Mouse (Mus musculus) hindbrain, embryonic 10.5 days (tissue): ENCODE measurements around the gene Gm49339. TPM values are rescaled to one million over a fixed set of nuclear protein-coding genes. Genes with fewer than 3 reads are reported as not detected.
"Not testable (repeated sequence)": the region's sequence is repeated elsewhere in the genome, so short reads cannot be mapped to it uniquely, and the experiment has no call there.

Experiments
- DNase-seq: peaks from one replicate; pipeline ENCODE4 v3.0.0-alpha.2; 2017; ENCODE audit warnings: low spot score
- H3K27ac ChIP-seq: fragments of 300-500 bp; sonication (generic); 2 replicates; pipeline ENCODE4 v1.5.1; 2016; ENCODE audit warnings: mild to moderate bottlenecking, moderate library complexity
- H3K27me3 ChIP-seq: fragments of 300-500 bp; sonication (generic); 2 replicates; pipeline ENCODE4 v1.6.1; 2016; ENCODE audit warnings: mild to moderate bottlenecking; ENCODE audit not compliant: poor library complexity, insufficient read depth, severe bottlenecking
- H3K36me3 ChIP-seq: fragments of 300-500 bp; sonication (generic); 2 replicates; pipeline ENCODE4 v1.6.1; 2016; ENCODE audit warnings: mild to moderate bottlenecking, moderate library complexity
- H3K4me1 ChIP-seq: fragments of 300-500 bp; sonication (generic); replicated peaks from 2 replicates; pipeline ENCODE4 v1.6.1; 2016; ENCODE audit warnings: mild to moderate bottlenecking
- H3K4me3 ChIP-seq: fragments of 300-500 bp; sonication (generic); 2 replicates; pipeline ENCODE4 v1.5.1; 2016; ENCODE audit warnings: mild to moderate bottlenecking, moderate library complexity
- H3K9me3 ChIP-seq: fragments of 300-500 bp; sonication (generic); 2 replicates; pipeline ENCODE4 v1.6.1; 2016; ENCODE audit warnings: mild to moderate bottlenecking, moderate library complexity
- WGBS: fragments of 180-500 bp; shearing (Covaris S2); methylation state at CpG from one replicate; pipeline ENCODE4 v1.1.7; 2016; 5-methylcytosine and 5-hydroxymethylcytosine counted together
- polyA plus RNA-seq: library from polyadenylated mRNA; unstranded; fragments of >200 nt; fragmentation: Nextera tagmentation; extraction: Ambion mirVana; gene quantifications from 2 replicates; pipeline ENCODE4 v1.2.1, GENCODE M21; 2016

Gene Gm49339
- not detected in 2 replicates for polyA plus RNA-seq

DNA sequence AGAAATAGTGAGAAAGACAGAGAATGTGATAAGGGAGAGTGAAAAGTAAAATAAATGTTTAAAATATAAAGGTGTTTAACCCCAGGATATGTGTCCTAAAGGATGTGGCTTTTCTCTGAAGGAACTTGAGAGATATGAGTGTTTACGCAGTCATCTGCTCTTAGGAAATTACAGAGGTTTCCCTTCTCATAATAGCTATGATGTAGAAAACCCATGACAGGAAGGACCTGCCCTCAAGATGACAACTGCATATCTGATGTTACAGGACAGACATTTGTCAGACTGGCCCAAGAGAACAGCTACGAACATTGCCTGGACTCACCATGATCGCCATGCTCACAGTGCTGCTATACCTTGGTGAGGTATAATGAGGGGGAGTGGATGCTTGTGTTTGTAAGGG lies at the start of gene Gm49339, which contains the start of gene Lilr4b:
Gm49339 (plus strand) TSS at position 216 of the 400 bp plus-strand sequence.
Lilr4b (plus strand) TSS at position 236 of the 400 bp plus-strand sequence.
- H3K27me3 ChIP-seq, H3K36me3 ChIP-seq, H3K4me3 ChIP-seq, DNase-seq, H3K4me1 ChIP-seq, H3K9me3 ChIP-seq, H3K27ac ChIP-seq: not testable (repeated sequence)
- 94% methylated on average over 1 of the region's 3 CpGs for WGBS

DNA sequence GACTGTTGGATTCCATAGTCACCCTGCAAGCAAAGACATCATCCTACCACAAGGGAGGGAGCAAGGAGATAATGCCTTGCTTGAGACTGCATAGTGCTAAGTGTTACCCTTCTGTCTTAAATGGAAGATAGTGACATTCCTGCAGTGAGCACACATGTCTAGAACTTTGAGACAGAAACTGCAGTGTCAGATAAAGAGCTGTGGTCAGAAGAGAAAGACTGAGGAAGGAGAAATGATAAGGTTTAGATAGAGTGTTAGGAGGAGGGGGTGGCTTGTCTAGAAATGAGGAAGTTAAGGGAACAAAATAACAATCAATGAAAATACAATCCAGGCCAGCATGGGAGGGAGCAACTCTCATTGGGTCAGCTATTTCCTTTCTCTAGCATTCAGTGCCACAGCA lies 47.5 kb upstream of the Gm49339 start:
- no peak for DNase-seq
- H3K4me3 ChIP-seq = no peak overlapping the region

DNA sequence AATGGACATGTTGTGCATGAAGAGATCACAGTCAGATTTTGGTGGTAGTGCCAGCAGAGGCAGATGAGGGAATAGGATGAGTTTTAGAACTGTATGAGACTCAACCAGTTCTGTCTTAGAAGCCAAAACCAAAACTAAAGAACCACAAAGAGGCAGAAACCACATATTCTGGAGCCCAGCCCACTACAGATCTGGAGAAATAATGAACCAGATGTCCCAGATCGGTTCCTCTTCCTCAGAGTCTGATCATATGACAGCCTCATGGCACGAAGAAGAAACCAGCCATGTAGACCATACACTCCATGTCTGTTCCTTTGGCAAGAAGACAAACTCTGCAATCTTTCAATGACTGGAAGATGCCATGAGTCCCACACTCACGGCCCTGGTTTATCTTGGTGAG lies 44.7 kb upstream of the Gm49339 start:
- Histone ChIP-seq H3K4me1 (no peaks in the 10 kb centered on the region), H3K4me3 (no peak overlapping the region), H3K9me3 (0 out of 2 replicates have a peak, but pooled peaks cover 2% of the 10 kb centered on the region), H3K27ac (no peak overlapping the region), H3K36me3 (no peaks in the 10 kb centered on the region), H3K27me3 (no peaks in the 10 kb centered on the region)
- WGBS = 85% methylated on average over 3 of the region's 3 CpGs
- DNase-seq = no peak

More for the DNA sequence above, 47.5 kb upstream of the Gm49339 start:
- Histone ChIP-seq H3K27ac (no peak overlapping the region), H3K4me1 (no peaks in the 10 kb centered on the region), H3K36me3 (no peaks in the 10 kb centered on the region), H3K9me3 (no peaks in the 10 kb centered on the region), H3K27me3 (no peaks in the 10 kb centered on the region)

DNA sequence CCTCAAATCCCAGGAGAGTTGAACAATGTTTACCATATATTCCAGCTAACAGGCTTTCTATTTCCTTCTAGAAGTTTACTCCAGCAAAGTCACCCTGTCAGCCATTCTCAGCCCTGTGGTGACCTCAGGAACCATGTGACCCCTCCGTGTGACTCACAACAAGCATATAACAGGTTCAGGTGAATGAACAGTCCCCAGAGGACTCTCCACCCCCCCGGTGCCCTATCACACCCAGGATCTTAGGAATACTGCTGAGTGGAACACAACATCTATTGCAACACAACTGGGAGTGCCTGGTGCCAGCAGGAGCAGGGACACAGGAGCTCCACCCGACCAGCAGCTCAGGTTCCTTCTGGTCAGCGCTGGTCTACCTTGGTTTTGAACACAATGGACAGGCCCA lies 28.8 kb upstream of the Gm49339 start:
- H3K27me3 ChIP-seq = no peaks in the 10 kb centered on the region
- H3K4me1 ChIP-seq = no peaks in the 10 kb centered on the region
- WGBS = 80% methylated on average over 4 of the region's 4 CpGs
- no peaks in the 10 kb centered on the region for H3K36me3 ChIP-seq
- no peak for DNase-seq
- no peak overlapping the region for H3K4me3 ChIP-seq
- H3K27ac ChIP-seq = no peak overlapping the region
- no peaks in the 10 kb centered on the region for H3K9me3 ChIP-seq

DNA sequence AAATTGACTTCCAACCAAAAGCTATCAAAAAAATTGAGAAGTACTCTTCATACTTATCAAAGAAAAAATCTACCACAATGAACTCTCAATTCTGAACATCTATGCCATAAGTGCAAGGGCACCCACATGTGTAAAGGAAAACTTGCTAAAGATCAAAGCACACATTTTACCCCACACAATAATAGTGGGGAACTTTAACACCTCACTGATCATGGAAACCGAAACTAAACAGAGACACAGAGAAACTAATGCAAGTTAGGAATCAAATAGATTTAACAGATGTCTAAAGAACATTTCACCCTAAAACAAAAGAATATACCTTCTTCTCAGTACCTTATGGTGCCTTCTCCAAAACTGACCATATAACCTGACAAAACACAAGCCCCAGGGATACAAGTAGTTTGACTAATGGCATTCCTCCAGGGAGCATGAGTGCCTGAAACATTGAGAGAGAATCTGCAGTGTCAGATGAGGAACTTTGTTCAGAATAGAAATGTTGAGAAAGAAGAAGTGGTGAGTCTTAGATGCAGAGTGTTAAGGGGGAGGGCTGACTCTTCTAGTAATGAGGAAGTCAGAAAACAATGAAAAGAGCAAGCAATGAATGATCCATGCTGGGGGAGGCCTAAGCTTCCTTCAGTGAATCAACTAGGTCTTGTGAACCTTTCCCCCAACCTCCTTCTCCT lies 26.7 kb upstream of the Gm49339 start:
- no peaks in the 10 kb centered on the region for H3K27me3 ChIP-seq
- no peak for DNase-seq
- 86% methylated on average over 1 of the region's 1 CpGs for WGBS
- no peaks in the 10 kb centered on the region for H3K4me1 ChIP-seq
- no peak overlapping the region for H3K4me3 ChIP-seq
- no peak overlapping the region for H3K27ac ChIP-seq
- no peaks in the 10 kb centered on the region for H3K36me3 ChIP-seq
- H3K9me3 ChIP-seq = no peaks in the 10 kb centered on the region

DNA sequence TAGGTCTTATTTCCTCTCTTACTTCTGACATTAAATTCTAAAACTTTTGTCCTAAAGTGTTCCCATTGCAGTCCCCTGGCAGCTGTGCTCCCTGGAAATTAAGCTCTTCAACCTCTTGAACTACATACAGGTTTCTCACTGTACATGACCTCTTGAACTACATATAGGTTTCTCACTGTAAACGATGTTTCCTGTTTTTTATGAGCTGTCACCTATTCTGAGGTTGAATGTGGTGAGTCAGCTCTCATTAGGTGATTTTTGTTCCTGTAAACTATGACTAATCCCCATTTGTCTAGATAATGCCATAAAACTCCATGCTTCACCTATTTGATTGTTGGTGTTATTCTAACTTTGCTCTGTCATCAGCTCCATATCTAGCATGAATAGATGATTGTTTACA lies 26.0 kb upstream of the Gm49339 start:
- no peaks in the 10 kb centered on the region for H3K27me3 ChIP-seq
- no peak overlapping the region for H3K4me3 ChIP-seq
- H3K27ac ChIP-seq = no peak overlapping the region
- H3K4me1 ChIP-seq = no peaks in the 10 kb centered on the region
- H3K9me3 ChIP-seq = no peaks in the 10 kb centered on the region
- no peak for DNase-seq
- 84% methylated on average over 1 of the region's 1 CpGs for WGBS
- H3K36me3 ChIP-seq = no peaks in the 10 kb centered on the region

DNA sequence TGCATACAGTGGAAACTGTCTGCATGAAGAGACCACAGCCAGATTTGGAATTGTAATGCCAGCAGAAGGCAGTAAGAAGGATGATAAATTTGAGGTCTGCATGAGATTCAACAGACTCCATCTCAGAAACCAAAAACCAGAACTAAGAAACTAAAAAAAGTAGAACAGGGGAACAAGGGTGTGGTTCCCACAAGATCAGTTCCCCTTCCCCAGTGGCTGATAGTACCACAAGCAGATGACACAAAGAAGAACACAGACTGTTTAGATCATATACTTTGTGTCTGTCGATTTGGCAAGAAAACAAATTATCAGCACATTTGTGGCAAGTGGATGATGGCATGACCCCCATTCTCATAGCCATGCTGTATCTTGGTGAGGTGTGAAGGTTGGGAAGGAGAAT lies 24.6 kb upstream of the Gm49339 start:
- H3K36me3 ChIP-seq = no peaks in the 10 kb centered on the region
- no peaks in the 10 kb centered on the region for H3K27me3 ChIP-seq
- DNase-seq = no peak
- H3K27ac ChIP-seq = no peak overlapping the region
- no peaks in the 10 kb centered on the region for H3K9me3 ChIP-seq
- 94% methylated on average over 1 of the region's 1 CpGs for WGBS
- no peak overlapping the region for H3K4me3 ChIP-seq
- no peaks in the 10 kb centered on the region for H3K4me1 ChIP-seq

DNA sequence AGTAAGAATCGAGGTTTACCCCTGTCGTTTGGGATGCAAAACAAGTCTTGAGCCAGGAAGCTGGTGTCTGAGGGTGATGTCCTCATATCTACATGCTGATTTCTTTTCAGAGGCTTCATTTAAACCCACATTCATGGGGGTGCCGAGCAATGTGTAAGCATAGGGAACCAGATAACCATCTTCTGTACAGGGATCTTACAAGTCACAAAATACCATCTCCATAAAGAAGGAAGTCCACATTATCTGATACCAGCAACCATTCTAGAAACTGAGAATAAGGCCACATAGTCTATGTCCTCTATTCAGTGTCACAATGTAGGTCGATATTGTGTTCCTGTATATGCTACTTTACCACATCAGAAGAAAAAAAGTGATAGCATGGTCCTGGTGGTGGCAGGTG lies 24.0 kb upstream of the Gm49339 start:
- no peak overlapping the region for H3K27ac ChIP-seq
- no peak overlapping the region for H3K4me3 ChIP-seq
- 84% methylated on average over 4 of the region's 4 CpGs for WGBS
- no peaks in the 10 kb centered on the region for H3K36me3 ChIP-seq
- no peaks in the 10 kb centered on the region for H3K9me3 ChIP-seq
- H3K27me3 ChIP-seq = no peaks in the 10 kb centered on the region
- H3K4me1 ChIP-seq = no peaks in the 10 kb centered on the region
- DNase-seq = no peak

DNA sequence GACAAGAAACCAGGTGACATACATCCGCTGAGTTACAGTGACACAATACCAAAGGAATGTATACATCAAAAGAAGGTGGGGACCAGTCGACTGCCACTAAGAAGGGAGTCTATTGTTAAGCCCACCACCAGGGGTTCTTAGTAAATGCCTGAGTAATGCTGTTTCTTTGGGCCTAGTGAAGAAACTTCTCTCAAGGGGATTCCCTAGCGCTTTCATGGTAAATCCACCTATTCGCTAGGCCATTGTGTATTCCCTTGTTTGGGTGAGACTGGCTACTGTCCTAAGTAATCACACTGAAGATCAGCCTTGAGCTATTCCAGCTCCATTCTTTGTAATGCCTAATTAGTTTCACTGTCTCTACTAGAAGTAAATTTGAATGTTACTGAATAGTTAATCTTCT lies 16.6 kb upstream of the Gm49339 start:
- not testable (repeated sequence) for H3K36me3 ChIP-seq, H3K4me3 ChIP-seq
- WGBS = 36% methylated on average over 4 of the region's 4 CpGs

DNA sequence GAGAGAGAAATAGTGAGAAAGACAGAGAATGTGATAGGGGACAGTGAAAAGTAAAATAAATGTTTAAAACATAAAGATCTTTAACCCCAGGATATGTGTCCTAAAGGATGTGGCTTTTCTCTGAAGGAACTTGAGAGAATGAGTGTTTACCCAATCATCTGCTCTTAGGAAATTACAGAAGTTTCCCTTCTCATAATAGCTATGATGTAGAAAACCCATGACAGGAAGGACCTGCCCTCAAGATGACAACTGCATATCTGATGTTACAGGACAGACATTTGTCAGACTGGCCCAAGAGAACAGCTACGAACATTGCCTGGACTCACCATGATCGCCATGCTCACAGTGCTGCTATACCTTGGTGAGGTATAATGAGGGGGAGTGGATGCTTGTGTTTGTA lies 10.3 kb downstream of the Gm49339 start, which contains the start of gene Lilrb4a:
Lilrb4a (plus strand) TSS at position 266 of the 400 bp plus-strand sequence.
- H3K36me3 ChIP-seq, H3K27ac ChIP-seq, H3K27me3 ChIP-seq, H3K4me1 ChIP-seq, DNase-seq, H3K9me3 ChIP-seq, H3K4me3 ChIP-seq: not testable (repeated sequence)
- WGBS = no CpG with 5 or more reads among the region's 2 CpGs

More for the DNA sequence above, 16.6 kb upstream of the Gm49339 start:
- not testable (repeated sequence) for H3K4me1 ChIP-seq, H3K27ac ChIP-seq, DNase-seq, H3K27me3 ChIP-seq, H3K9me3 ChIP-seq

DNA sequence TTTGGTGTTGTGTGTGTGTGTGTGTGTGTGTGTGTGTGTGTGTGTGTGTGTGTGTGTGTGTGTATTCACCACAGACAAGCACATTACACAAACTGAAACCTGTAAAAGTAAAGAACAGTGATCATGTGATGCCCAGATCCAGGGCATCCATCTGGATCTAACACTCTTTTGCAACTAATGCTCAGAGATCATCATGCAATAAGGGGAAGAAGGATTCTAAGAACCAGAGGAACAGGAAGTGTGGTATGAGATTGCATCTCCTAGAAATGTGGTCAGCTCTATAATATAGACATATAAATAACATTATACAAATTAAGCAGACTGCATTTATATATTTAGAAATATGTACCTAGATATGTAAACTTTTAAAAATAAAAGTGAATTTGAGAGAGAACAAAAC lies 39.6 kb downstream of the Gm49339 start:
- no peaks in the 10 kb centered on the region for H3K27me3 ChIP-seq
- no peaks in the 10 kb centered on the region for H3K9me3 ChIP-seq
- no peak for DNase-seq
- H3K27ac ChIP-seq = no peak overlapping the region
- H3K4me3 ChIP-seq = no peak overlapping the region
- H3K4me1 ChIP-seq = no peaks in the 10 kb centered on the region
- no peaks in the 10 kb centered on the region for H3K36me3 ChIP-seq

DNA sequence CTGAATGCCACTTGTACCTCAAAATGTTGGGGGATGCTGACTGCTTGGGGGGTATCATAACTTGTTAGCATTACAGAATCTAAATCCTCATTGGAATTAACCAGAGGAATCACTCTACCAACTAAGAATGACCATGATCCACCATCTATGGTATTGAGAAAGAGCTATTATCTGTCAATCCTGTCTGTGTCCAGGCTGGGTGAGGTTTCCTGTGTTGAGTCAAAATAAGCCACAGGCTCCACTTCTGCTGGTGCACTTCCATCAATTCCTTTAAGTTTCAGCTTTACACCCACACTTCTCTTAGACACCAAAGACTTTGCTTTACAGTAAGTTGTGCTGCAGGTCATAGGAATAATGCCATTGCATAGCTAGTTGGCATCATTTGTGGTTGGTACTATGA lies 41.0 kb downstream of the Gm49339 start:
- no peak overlapping the region for H3K27ac ChIP-seq
- H3K4me3 ChIP-seq = no peak overlapping the region
- DNase-seq = no peak
- H3K27me3 ChIP-seq = no peaks in the 10 kb centered on the region
- H3K36me3 ChIP-seq = no peaks in the 10 kb centered on the region
- H3K9me3 ChIP-seq = no peaks in the 10 kb centered on the region
- no peaks in the 10 kb centered on the region for H3K4me1 ChIP-seq

DNA sequence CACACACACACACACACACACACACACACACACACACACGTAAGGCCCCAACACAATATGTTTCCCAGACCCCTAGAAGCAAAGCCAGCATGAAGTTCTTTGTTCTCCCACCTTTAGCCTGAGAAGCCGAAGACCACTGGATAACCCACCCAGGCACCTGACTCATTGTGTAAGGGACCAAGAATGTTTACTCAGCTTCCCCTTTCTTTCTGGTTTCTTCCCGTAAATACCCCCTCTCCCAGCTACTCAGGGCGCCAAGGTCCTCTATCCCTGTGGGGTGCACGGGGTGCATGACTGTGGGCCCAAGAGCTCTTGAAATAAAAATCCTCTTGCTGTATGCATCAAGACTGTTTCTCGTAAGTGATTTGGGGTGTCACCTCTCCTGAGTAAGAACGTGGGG lies 45.7 kb downstream of the Gm49339 start:
- H3K27me3 ChIP-seq = no peaks in the 10 kb centered on the region
- no peaks in the 10 kb centered on the region for H3K9me3 ChIP-seq
- no peak overlapping the region for H3K4me3 ChIP-seq
- WGBS = 74% methylated on average over 7 of the region's 7 CpGs
- no peak overlapping the region for H3K27ac ChIP-seq
- no peaks in the 10 kb centered on the region for H3K36me3 ChIP-seq
- no peak for DNase-seq
- H3K4me1 ChIP-seq = no peaks in the 10 kb centered on the region

DNA sequence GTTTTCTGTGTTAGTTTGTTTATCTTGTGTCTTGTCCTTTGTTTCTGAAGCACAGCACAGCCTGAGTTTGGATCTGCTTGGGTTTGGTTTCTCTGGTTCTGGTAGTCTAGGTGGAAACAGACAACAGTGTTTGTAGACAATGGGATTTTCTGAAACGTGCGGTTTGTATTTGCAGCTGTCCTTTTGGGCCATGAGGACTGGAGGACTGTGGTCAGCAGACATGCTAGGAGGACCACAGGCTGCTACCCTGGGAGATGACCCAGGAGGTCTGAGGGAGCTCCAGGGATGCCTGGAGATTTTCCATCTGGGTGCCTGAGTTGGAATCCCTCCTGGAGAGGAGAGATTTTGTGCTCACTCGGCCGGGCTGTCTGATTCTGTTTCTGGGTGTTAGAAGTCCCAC lies 46.2 kb downstream of the Gm49339 start:
- 63% methylated on average over 4 of the region's 4 CpGs for WGBS
- no peak overlapping the region for H3K27ac ChIP-seq
- H3K27me3 ChIP-seq = no peaks in the 10 kb centered on the region
- H3K4me1 ChIP-seq = no peaks in the 10 kb centered on the region
- H3K4me3 ChIP-seq = no peak overlapping the region
- H3K9me3 ChIP-seq = no peaks in the 10 kb centered on the region
- no peaks in the 10 kb centered on the region for H3K36me3 ChIP-seq
- DNase-seq = no peak
